Mouse (Mus musculus): ENCODE data around the gene Tshz2.
A peak's percentile ranks its signal among the peaks of the same experiment; 100 is the strongest.

Tshz2 gene

DNA sequence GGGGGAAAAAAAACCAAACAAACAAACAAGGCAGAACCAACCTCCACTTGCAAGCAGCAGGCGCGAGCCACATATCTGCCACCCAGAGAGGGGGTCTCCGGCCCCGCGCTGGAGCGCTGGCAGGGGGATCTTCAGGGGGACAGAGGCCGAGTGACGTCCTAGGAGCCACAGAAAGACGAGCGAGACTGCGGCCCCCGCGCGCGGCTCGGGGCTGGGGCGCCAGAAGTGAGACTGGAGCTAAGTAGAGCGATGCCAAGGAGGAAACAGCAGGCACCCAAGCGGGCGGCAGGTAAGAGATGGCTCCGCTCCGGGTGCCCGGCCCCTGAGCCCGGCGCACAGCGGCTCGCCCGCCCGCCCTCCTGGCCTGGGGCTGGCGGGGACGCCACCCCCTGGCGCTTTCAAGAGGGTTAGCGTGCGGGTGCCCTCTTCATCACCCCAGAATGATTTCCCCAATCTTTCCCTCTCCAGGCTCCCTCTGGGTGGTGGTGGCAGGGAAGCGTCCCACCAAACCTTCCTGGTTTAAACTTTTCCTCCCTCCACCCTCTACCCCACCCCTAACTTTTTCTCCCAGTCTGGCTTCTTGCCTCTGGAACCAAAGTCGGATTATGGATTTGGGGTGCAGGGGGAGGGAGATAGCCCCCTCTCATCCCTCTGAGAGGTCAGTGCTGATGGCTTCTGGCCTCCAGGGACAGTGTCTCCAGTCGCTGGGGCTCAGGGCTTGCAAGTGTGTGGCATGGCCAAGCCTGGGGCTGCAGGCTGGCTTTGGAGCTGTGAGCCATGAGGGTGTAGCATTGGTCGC lies 877 bp downstream of the Tshz2 start:
- peak; percentile 62 for DNase-seq

GRCm38 (mm10) chr2:169634619-169635382 lies 2.0 kb downstream of the Tshz2 start:
- DNase-seq, result peak; percentile 27

DNA sequence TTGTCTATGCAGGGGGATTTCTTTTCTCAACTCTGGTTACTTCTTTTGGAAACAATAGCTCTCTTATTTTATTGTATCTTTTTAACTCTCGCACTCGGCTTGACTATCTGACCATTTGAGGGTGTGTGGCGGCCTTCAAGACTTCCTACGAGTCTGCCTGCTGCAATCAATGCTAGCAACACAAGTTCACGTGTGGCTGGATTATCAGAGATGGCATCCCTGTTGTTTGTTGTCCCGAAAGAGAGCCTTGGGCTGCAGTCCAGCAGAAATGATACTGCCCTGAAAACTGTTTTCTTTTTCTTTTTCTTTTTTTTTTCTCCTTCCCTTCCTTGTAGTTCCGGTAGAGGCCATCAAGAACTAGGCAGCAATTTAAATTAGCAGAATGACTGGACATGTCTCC lies 2.6 kb downstream of the Tshz2 start:
- DNase-seq, result peak; percentile 20

DNA sequence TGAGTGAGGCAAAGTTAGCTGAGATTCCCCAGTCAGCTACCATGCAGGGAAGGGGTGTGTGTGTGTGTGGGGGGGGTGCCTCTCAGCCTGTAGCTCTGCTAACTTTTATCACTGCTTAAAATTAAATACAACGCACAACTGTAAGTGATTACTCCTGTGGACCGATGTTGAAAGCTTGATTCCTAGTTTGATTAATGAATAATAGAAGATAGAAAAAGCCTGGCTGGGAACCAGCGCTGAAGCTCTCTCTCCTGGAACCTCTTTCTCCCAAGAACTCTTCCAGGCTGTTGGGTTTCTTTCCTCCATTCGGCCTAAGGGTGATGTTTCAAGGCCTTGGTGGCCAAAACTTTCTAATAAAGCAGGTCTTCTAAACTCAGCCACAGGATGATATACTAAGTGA lies 3.6 kb downstream of the Tshz2 start:
- no peak for DNase-seq

DNA sequence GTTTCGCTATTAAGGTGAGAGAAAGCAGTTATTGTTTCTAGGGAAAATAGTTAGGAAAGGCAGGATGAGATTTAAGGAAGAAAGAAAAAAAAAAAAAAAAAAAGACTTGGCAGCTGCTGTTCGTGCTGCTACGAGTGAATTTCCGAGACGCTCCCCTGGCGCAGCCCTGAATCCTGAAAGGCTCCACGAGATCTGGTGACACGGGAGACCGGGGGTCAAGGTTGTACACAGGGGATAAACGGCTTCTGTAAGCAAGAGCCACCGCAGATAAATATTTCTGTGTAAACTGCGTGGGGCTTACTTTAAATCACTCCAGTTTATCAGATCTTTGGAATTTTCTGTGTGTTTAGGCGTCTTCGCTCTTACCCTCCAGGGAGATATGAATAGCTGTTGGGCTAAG lies 8.7 kb downstream of the Tshz2 start:
- no peak for DNase-seq

- DNase-seq, result no peak
Observed at GRCm38 (mm10) chr2:169642420-169642819, 9.6 kb downstream of the Tshz2 start.

DNA sequence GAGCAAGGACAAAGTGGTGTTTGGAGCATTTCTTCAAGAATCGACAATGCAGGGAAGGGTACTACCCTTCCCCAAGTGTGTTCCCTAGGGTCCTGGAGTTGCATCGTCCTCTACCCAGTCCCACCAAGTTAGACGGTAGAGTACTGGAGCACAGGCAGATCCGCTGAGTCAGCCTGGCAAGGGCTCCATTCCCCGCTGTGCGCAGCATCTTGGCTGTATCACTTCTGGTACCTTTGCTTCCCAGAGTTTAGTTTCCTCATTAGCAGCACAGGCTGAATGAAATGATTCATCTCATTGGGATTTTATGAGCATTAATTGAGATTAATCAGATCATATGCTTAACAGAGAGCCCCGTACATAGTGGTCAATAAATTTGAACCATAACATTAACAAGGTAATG lies 14.3 kb downstream of the Tshz2 start:
- DNase-seq, result no peak

- no peak for DNase-seq
Observed at GRCm38 (mm10) chr2:169649262-169649885, 16.6 kb downstream of the Tshz2 start.

- DNase-seq, result no peak
Observed at GRCm38 (mm10) chr2:169653282-169653681, 20.5 kb downstream of the Tshz2 start.

DNA sequence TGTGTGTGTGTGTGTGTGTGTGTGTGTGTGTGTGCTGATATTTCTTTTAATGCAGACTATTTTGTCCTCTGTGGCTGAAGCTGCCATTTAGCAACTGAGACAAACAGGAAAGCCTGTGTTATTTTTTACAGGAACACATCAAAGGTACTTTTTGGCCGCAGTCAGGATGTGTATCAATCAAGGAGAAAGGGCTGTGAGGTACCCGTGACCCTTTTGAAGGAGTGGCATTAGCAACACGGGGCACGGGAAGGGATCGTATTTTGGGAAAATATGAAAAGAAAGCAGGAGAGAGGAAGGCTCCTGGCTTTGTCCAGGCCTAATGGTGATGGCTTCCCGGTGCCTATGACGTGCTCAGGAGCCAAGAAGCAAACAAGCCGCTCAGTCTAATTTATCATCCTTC lies 31.0 kb downstream of the Tshz2 start:
- peak; percentile 35 for DNase-seq

DNA sequence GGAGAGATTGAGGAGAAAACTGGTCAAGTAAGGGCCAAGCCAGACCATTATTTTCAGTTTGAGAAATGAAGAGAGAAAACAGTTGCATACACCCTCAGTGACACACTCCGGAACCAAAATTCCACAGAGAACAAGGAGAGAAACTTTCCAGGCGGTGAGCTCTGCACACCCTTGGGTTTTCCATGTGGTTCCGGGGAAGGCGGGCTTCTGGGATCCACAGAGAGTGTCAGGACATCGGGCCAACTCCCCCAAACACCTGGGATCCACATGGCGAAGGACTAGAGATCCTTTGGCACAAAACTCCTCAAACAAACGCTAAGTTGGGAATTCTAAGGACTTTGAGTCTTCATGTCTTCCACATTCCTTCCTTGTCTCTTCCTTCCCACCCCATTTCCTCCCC lies 38.5 kb downstream of the Tshz2 start:
- DNase-seq, result no peak

GRCm38 (mm10) chr2:169673786-169674185 lies 41.0 kb downstream of the Tshz2 start:
- no peak for DNase-seq

- no peak for DNase-seq
Observed at GRCm38 (mm10) chr2:169674209-169674608, 41.4 kb downstream of the Tshz2 start.

- no peak for DNase-seq
Observed at GRCm38 (mm10) chr2:169679264-169679663, 46.5 kb downstream of the Tshz2 start.

- DNase-seq, result no peak
Observed at GRCm38 (mm10) chr2:169679951-169680350, 47.1 kb downstream of the Tshz2 start.

- DNase-seq, result no peak
Observed at GRCm38 (mm10) chr2:169685260-169685659, 52.4 kb downstream of the Tshz2 start.

- DNase-seq, result no peak
Observed at GRCm38 (mm10) chr2:169685747-169686146, 52.9 kb downstream of the Tshz2 start.

- DNase-seq, result no peak
Observed at GRCm38 (mm10) chr2:169686697-169687430, 54.1 kb downstream of the Tshz2 start.

- DNase-seq, result no peak
Observed at GRCm38 (mm10) chr2:169690054-169690453, 57.2 kb downstream of the Tshz2 start.

DNA sequence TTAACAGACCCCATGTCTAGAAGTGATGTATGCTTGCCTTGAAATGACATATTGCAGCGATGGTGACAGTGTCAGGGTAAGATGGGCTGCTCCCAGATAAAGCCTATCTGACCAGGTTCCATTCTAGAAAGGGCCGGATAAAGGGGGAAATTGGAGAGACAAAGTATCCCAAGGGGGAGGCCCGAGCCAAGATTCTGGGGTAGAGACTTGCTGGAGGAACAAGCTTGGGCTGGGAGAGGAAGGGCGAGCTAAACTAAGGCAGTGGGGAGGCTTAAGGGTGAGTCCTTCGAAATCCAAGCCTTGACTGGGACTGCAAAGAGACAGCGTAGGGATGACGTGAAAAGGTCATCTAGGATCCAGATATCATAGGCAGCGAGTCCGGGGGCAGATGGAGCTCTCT lies 61.7 kb downstream of the Tshz2 start:
- DNase-seq, result no peak

DNA sequence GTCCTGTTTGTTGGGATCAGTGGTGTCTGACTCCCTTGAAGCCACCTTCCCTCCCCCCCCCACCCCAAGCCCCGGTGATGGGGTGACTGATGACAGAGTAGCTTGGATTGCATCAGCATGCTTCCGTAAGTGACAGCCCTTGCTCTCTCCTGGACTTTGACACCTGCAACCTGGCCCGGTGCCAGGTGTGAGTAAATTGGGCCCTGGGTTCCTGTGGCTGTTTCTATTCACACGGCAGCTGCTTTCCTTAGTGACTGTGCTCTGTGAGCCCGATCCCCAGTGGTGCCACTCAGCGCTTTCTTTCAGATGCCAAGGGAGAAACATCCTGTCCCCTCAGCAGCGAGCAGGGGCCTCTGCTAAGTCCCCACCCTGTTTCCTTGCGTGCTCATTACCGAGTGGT lies 62.2 kb downstream of the Tshz2 start:
- no peak for DNase-seq

GRCm38 (mm10) chr2:169699141-169699540 lies 66.3 kb downstream of the Tshz2 start:
- no peak for DNase-seq

DNA sequence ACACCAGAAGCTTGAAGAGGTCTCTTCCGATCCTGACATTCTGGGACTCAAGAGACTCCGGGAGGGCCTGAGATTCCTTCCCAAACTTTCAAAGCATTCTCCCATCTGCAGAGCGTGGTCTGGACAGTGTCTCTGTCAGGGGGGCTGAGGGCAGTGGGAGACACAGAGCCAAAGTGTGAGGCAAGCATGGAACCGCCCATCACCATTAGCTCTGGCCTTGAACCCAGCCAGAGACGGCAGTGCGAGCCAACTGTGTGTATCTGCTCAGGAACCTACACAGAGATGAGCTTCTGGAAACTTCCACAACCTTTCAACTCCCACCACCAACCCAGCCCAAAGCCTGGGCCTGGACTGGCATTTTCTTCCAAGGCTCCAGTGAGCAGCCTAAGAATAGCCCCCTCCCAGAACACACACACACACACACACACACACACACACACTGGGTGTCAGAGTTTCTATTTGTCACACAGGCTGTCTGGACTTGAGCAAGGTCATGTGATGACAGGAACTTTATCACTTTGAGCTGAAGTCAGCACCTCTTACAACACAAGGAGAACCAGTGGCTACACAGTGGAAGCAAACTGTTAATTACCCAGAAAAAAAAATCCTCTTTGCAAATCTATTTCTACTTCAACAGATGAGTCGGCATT lies 67.2 kb downstream of the Tshz2 start:
- peak; percentile 23 for DNase-seq

All from embryo, embryonic 11 days (tissue).